Mouse (Mus musculus) kidney, embryonic 14.5 days (tissue): ENCODE data around the gene Dhx36. TPM values are rescaled to one million over a fixed set of nuclear protein-coding genes. Genes with fewer than 3 reads are reported as not detected.

ENCODE experiments used
- ATAC-seq: fragments of 200-750 bp; cut with Nextera tagmentation; 2 replicates; pipeline ENCODE4 v1.8.0; 2017; ENCODE audit warnings: moderate number of reproducible peaks, mild to moderate bottlenecking, moderate TSS enrichment, moderate library complexity; ENCODE audit not compliant: low FRiP score, low TSS enrichment
- H3K27ac ChIP-seq: fragments of 300-500 bp; sonication (generic); 2 replicates; pipeline ENCODE4 v1.5.1; 2014; ENCODE audit warnings: low read depth, mild to moderate bottlenecking, low read length, moderate library complexity, mixed read lengths
- H3K27me3 ChIP-seq: fragments of 300-500 bp; sonication (generic); 2 replicates; pipeline ENCODE4 v1.6.1; 2014; ENCODE audit warnings: mild to moderate bottlenecking, low read length; ENCODE audit not compliant: control insufficient read depth, insufficient read depth
- H3K36me3 ChIP-seq: fragments of 300-500 bp; sonication (generic); 2 replicates; pipeline ENCODE4 v1.6.1; 2014; ENCODE audit warnings: low read length, mixed read lengths; ENCODE audit not compliant: control insufficient read depth, insufficient read depth
- H3K4me1 ChIP-seq: fragments of 300-500 bp; sonication (generic); 2 replicates; pipeline ENCODE4 v1.6.1; 2014; ENCODE audit warnings: low read length, mixed read lengths; ENCODE audit not compliant: control insufficient read depth, insufficient read depth
- H3K4me2 ChIP-seq: fragments of 300-500 bp; sonication (generic); replicated peaks from 2 replicates; pipeline ENCODE4 v1.6.1; 2014; ENCODE audit warnings: low read depth, mild to moderate bottlenecking, low read length
- H3K4me3 ChIP-seq: fragments of 300-500 bp; sonication (generic); 2 replicates; pipeline ENCODE4 v1.5.1; 2014; ENCODE audit warnings: mild to moderate bottlenecking, low read length
- H3K9ac ChIP-seq: fragments of 300-500 bp; sonication (generic); 2 replicates; pipeline ENCODE4 v1.6.1; 2014; ENCODE audit warnings: low read depth, mild to moderate bottlenecking, low read length, moderate library complexity
- H3K9me3 ChIP-seq: fragments of 300-500 bp; sonication (generic); 2 replicates; pipeline ENCODE4 v1.6.1; 2016; ENCODE audit warnings: low read length; ENCODE audit not compliant: control insufficient read depth
- WGBS: fragments of 180-500 bp; shearing (Covaris S2); extraction: QIAGEN DNeasy Blood & Tissue Kit; methylation state at CpG from one replicate; pipeline ENCODE4 v1.1.7; 2014; 5-methylcytosine and 5-hydroxymethylcytosine counted together
- polyA plus RNA-seq: library from polyadenylated mRNA; unstranded; fragments of >200 nt; fragmentation: Nextera tagmentation; extraction: Ambion mirVana; gene quantifications from 2 replicates; pipeline ENCODE4 v1.2.1, GENCODE M21; 2014

Gene Dhx36
- polyA plus RNA-seq, 1 experiment from 2014 or later, result 44.1 TPM

DNA sequence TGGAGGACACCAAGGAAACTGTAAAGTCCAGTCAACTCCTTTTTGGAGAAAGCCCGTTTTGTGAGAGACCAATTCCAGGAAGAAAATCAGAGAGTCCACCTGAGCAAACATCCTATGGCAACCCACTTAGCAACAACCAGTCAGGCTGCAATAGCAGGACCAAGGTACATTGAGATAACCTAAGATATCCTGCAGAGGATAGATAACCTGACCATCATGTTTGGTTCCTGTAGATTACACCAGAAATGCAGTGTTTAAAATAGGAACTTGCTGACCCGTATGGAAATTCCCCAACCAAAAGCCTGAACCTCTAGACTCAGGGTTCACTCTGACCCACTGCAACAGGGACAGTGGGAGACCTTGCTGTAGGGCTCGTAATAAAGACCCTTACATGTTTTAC, 42.5 kb downstream of the Dhx36 start:
- WGBS, result 84% methylated on average over 3 of the region's 3 CpGs
- Histone ChIP-seq H3K9ac (no peak overlapping the region), H3K27me3 (no peaks in the 10 kb centered on the region), H3K4me1 (no peaks in the 10 kb centered on the region), H3K4me2 (no peak overlapping the region), H3K9me3 (no peaks in the 10 kb centered on the region), H3K36me3 (peaks cover 77% of the 10 kb centered on the region), H3K4me3 (no peak overlapping the region), H3K27ac (no peak overlapping the region)
- ATAC-seq, result no peak

DNA sequence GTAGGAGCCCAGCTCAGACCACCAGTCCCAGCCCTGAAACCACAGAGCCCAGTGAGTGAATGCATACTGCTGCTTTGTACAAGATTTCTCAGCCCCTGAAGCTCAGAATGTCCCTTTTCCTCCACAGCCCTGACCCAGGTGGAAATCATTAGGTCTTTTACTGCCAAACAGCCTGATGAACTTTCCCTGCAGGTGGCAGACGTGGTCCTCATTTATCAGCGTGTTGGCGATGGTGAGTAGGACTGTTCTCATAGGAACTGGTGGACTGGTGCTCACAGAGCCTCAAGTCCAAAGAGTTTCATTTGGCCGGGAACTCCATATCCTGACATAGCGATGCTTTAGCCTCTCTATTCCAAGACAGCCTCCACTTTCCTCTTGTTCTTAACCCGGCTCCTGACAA, 47.3 kb downstream of the Dhx36 start:
- no peak for ATAC-seq
- Histone ChIP-seq H3K4me1 (no peaks in the 10 kb centered on the region), H3K27ac (no peak overlapping the region), H3K27me3 (no peaks in the 10 kb centered on the region), H3K9ac (no peak overlapping the region), H3K4me2 (no peak overlapping the region), H3K9me3 (no peaks in the 10 kb centered on the region), H3K36me3 (peaks cover 43% of the 10 kb centered on the region), H3K4me3 (no peak overlapping the region)
- 83% methylated on average over 6 of the region's 6 CpGs for WGBS

DNA sequence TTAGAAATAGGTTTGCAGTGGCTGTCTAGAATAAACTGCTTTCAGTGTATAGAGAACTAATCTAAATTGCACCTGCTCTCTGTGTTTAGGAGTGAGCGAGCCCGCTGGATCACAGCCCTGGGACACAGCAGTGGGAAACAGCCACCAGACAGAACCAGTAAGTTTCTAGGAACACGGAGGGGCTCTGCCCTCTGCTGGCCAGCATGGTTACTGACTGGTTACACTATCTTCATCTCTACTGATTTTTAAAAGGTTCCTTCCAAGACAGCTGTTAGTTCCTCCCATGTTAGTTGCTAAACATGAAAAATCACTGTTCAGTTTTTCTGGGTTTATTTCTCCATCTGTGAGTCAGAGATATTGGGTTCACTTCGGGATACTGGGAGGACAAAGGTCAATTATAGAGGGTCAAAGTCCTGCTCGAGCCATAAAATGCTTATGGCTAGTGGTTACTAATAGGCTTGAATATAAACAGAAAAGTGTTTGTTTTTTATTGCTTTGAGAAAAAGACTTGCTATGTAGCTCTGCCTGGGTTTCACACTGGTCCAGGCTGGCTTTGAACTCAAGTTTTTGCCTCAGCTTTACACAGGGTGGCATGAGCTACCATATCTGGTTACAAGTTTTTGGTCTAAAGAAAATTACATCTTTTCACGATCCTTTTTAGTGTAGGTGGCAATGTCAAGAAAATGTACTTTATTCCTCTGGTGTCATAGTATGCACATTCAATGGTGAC, 48.4 kb downstream of the Dhx36 start:
- H3K4me1 ChIP-seq, result no peaks in the 10 kb centered on the region
- H3K4me3 ChIP-seq, result no peak overlapping the region
- H3K27me3 ChIP-seq, result no peaks in the 10 kb centered on the region
- no peak overlapping the region for H3K27ac ChIP-seq
- no peaks in the 10 kb centered on the region for H3K9me3 ChIP-seq
- ATAC-seq, result peak; percentile 87
- H3K9ac ChIP-seq, result no peak overlapping the region
- H3K4me2 ChIP-seq, result no peak overlapping the region
- 45% methylated on average over 6 of the region's 6 CpGs for WGBS
- peaks cover 34% of the 10 kb centered on the region for H3K36me3 ChIP-seq

DNA sequence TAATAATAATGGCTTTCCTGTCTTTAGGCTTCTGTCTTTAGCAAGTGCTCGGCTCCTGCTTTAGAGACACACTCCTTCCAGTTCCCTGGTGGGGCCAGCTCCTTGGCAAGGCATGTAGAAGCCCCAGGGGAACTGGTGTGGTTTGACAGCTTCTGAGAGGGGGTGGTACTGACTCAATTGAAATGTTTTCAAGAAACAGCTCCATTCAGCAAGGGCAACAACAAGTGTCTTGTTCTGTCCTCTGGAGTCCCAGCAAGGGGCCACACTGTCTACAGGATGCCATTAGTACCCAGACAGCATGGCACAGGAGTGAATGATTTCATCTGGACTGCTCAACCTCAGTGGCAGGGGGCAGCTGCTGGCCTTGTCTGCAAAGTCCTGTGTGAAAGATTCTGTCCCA, 51.0 kb downstream of the Dhx36 start:
- H3K27me3 ChIP-seq, result no peaks in the 10 kb centered on the region
- no peak overlapping the region for H3K4me2 ChIP-seq
- no peaks in the 10 kb centered on the region for H3K9me3 ChIP-seq
- H3K27ac ChIP-seq, result no peak overlapping the region
- no peak overlapping the region for H3K9ac ChIP-seq
- ATAC-seq, result no peak
- H3K4me1 ChIP-seq, result no peaks in the 10 kb centered on the region
- peaks cover 14% of the 10 kb centered on the region for H3K36me3 ChIP-seq
- H3K4me3 ChIP-seq, result no peak overlapping the region
- 78% methylated on average over 1 of the region's 1 CpGs for WGBS

DNA sequence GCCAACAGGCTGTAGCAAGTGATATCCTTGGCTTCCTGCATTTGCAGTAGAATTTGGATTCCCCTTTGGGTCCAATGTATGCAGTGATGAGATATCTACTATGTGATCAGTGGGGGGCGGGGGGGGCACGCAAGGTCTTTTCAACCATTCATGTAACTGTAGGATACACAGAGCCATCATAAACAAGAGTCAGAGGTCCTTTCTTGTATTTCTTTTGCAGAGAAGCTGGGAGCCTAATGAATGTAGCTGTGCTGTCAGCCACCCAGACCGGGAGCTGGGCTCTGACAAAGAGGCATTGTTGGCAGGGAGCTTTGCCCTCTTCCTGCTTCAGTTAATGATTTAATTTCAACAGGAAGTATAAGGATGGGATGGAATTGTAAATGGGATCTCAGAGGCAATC, 52.7 kb downstream of the Dhx36 start:
- Histone ChIP-seq H3K4me2 (no peak overlapping the region), H3K27me3 (no peaks in the 10 kb centered on the region), H3K9ac (no peak overlapping the region), H3K4me3 (no peak overlapping the region), H3K36me3 (no peaks in the 10 kb centered on the region), H3K4me1 (no peaks in the 10 kb centered on the region), H3K27ac (no peak overlapping the region), H3K9me3 (no peaks in the 10 kb centered on the region)
- WGBS, result 56% methylated on average over 3 of the region's 3 CpGs
- no peak for ATAC-seq

DNA sequence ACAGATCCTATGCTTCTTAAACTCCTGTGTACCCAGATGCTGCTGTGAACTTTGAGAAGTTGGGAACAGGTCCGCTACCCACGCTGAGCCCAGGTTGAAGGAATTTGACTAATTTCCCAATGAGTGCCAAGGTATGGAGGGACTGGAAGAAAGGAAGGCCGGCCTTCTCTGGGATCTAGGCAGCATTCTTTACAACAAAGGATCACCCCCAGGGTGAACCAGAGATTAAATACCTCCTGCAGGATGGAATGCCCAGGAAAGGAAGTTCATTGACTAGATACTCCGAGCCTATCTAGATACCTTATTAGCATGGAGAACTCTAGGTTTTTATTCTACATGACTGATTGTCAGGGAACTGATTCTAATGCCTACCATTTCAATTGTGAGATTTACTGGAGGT, 53.8 kb downstream of the Dhx36 start:
- Histone ChIP-seq H3K27ac (no peak overlapping the region), H3K4me2 (no peak overlapping the region), H3K27me3 (no peaks in the 10 kb centered on the region), H3K4me1 (no peaks in the 10 kb centered on the region), H3K9ac (no peak overlapping the region), H3K36me3 (peaks cover 6% of the 10 kb centered on the region; the same call in 1 of the 2 replicates), H3K9me3 (no peaks in the 10 kb centered on the region), H3K4me3 (no peak overlapping the region)
- ATAC-seq, result no peak
- WGBS, result 65% methylated on average over 4 of the region's 4 CpGs

DNA sequence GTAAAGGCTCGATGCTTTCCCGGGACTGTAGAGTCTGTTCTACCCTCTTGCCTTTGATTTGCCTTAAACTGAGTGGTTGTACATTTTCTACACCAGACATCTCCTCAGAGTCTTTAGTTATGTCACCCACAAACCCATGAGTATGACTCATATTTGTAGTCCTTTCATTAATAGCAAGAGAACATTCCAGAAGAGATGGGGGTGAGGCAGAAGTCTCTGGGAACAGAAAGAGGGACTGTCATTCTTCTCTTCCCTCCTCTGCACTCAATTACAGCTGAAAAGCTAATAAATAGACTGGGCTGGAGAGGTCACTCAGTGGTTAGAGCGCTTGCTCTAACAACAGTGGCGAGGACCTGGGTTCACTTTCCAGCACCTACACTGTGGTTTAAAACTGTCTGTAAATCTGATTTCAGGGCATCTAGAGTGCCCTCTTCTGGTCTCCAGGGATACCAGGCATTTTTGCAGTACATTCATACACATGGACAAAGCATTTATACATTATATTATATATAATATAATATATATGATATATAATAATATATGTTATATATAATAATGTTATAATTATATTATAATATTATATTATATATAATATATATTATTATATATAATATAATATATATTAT, 56.8 kb downstream of the Dhx36 start:
- ATAC-seq, result no peak
- Histone ChIP-seq H3K9ac (no peak overlapping the region), H3K4me3 (no peak overlapping the region), H3K36me3 (peaks cover 6% of the 10 kb centered on the region; the same call in 1 of the 2 replicates), H3K9me3 (no peaks in the 10 kb centered on the region), H3K27ac (no peak overlapping the region), H3K27me3 (no peaks in the 10 kb centered on the region), H3K4me1 (no peaks in the 10 kb centered on the region), H3K4me2 (no peak overlapping the region)
- 96% methylated on average over 4 of the region's 4 CpGs for WGBS

DNA sequence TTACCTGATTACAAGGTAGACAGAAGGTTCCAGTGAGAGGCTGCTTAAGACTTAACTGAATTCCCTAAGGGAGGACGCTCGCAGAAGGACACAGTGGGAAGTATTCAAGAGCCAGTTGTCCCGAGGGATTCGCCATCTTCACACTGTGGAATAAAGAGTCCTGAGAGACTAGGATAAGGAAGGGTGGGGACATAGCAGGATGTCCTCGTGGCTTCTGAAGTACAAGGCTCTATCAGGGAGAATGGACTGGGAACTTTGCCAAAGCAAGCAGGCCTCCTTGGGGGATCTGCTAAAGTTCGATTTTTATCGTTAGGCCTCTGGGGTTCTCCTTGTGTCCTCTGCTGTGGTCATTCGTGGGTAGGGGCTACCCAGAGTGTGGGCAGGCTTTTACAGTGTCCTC, 59.7 kb downstream of the Dhx36 start:
- Histone ChIP-seq H3K9me3 (no peaks in the 10 kb centered on the region), H3K4me2 (no peak overlapping the region), H3K36me3 (peaks cover 6% of the 10 kb centered on the region; the same call in 1 of the 2 replicates), H3K9ac (no peak overlapping the region), H3K27ac (no peak overlapping the region), H3K27me3 (no peaks in the 10 kb centered on the region), H3K4me3 (no peak overlapping the region), H3K4me1 (no peaks in the 10 kb centered on the region)
- ATAC-seq, result no peak
- 68% methylated on average over 8 of the region's 8 CpGs for whole genome bisulfite sequencing

DNA sequence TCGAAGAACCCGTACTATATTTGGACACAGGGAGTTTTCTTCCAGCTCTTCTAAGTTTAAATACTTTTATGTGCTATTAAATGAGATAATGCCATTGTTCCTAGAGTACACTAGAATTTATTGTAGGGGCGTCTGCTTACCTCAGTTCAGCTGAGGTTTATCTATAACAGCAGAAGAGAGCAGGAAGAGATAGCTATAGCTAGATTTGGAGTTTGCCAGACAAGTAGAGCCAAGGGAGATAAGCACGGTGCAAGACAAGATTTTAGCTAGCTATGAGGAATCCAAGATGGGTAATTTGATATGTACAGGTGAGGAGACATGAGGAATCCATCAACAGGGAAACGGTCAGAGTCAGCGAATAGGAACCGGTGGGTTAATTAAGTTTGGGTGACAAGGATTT, 60.5 kb downstream of the Dhx36 start:
- H3K9ac ChIP-seq, result no peak overlapping the region
- no peaks in the 10 kb centered on the region for H3K9me3 ChIP-seq
- WGBS, result 62% methylated on average over 7 of the region's 7 CpGs
- no peak overlapping the region for H3K4me3 ChIP-seq
- ATAC-seq, result no peak
- H3K27me3 ChIP-seq, result no peaks in the 10 kb centered on the region
- H3K4me1 ChIP-seq, result no peaks in the 10 kb centered on the region
- no peak overlapping the region for H3K4me2 ChIP-seq
- peaks cover 6% of the 10 kb centered on the region; the same call in 1 of the 2 replicates for H3K36me3 ChIP-seq
- H3K27ac ChIP-seq, result no peak overlapping the region
